Mouse (Mus musculus) B cell, adult 67 days (primary cell): ENCODE results near the gene Tmem87a. TPM values are rescaled to one million over a fixed set of nuclear protein-coding genes. Genes with fewer than 3 reads are reported as not detected.

ENCODE experiments used
- total RNA-seq, 2 experiments: library from RNA; stranded (reverse); gene quantifications; 4 replicates each; pipeline ENCODE4 v1.2.4; 2023

Tmem87a gene
- 10 to 100 TPM; 53.5 to 55.6 TPM for total RNA-seq

DNA sequence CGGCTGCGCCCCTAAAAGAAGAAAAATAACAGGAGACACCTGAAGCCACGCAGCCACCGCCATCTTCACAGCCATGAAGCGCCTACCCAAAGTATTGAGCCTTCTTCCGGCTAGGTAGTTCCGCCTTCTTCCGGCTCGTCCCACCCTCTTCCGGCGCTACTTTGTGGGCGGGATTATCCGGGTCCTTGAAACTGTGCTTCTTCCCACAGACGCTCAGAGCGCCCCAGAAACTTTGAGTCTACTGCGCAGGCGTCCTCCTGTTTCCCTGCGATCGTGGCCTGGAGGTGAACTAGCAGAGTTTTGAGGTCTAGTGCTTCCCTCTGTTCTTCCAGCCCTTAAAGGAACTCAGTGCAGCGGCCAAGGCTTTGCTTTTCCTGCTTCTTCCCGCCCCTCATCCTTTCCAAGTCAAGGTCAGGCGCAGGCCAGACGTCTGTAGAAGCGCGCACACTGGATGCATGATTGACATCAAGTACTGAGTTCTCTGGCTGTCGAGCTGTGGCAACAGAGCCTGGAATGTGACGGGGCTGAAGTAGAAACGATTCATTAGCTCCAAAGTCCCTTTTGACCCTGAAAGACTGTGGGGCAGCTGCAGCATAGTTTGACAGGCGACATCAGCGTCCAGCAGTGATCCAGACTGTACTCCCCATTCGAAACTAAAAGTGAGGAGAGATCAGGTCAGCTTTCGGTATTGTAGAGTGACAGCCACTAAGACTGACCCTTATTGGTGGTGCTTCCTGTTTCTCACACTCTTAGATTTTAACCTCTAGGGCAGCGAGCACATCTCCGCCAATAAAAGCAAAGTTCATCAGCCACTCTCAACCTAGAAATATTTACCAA lies at the start of gene Tmem87a:
Gene Tmem87a (minus strand): TSS at position 128 of the 837 bp plus-strand sequence.

DNA sequence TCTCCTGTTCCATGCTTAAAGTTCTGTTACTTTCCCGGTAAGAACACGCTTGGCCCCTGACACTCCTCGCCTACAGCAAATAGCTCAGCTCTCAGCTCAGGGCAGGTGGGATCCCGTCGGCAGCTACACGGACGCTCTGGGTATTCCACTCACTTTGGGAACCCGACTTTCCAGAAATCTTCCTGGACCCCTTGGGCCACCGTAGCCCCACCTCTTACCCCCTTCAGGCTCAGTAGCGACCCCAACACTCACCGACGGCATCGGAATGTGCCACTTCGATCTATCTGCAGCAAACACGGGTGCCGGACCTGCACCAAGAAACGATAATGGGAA lies 294 bp downstream of the Tmem87a start, which contains the start of gene Ganc:
Gene Ganc (plus strand): TSS at position 244 of the 333 bp plus-strand sequence.

GRCm38 (mm10) chr2:120352682-120353646 lies 50.9 kb downstream of the Tmem87a start, which contains the start of gene Vps39:
Gene Vps39 (minus strand): TSS chr2:120353137.

GRCm38 (mm10) chr2:120313976-120314375 lies 89.9 kb downstream of the Tmem87a start, which contains the start of gene Pla2g4f:
Gene Pla2g4f (minus strand): TSS chr2:120314165.

Other genes starting within 250 kb of the Tmem87a start
- 100 to 1,000 TPM in 1 of 2 experiments, 10 to 100 TPM in 1; 83.5 to 111 TPM for gene Ehd4, start 249.5 kb downstream of the Tmem87a start, total RNA-seq
- gene Pla2g4e, start 158.8 kb downstream of the Tmem87a start, total RNA-seq, result not detected
- not detected for gene Pla2g4d, start 114.9 kb downstream of the Tmem87a start, total RNA-seq
- under 1 TPM; 0.23 to 0.47 TPM for gene Pla2g4f, start 89.9 kb downstream of the Tmem87a start, total RNA-seq
- gene Vps39, start 51.0 kb downstream of the Tmem87a start, total RNA-seq, result 10 to 100 TPM; 75.9 to 81.0 TPM
- 10 to 100 TPM; 47.1 to 66.8 TPM for gene Ganc, start 217 bp downstream of the Tmem87a start, total RNA-seq
- gene Capn3, start 51.9 kb upstream of the Tmem87a start, total RNA-seq, result 1 to 10 TPM in 1 of 2 experiments, under 1 TPM in 1; 0.80 to 1.1 TPM
- 100 to 1,000 TPM; 127 to 130 TPM for gene Zfp106, start 159.7 kb upstream of the Tmem87a start, total RNA-seq
- 10 to 100 TPM; 42.7 to 42.9 TPM for gene Snap23, start 163.6 kb upstream of the Tmem87a start, total RNA-seq
- gene Haus2, start 205.3 kb upstream of the Tmem87a start, total RNA-seq, result 10 to 100 TPM; 20.8 to 23.4 TPM
- gene Lrrc57, start 205.4 kb upstream of the Tmem87a start, total RNA-seq, result 10 to 100 TPM; 27.3 to 33.8 TPM
- gene Stard9, start 225.0 kb upstream of the Tmem87a start, total RNA-seq, result under 1 TPM; 0.70 to 0.77 TPM